Mouse (Mus musculus) G1E-ER4 (cell line): ENCODE data around the gene Mfap1a. TPM values are rescaled to one million over a fixed set of nuclear protein-coding genes. Genes with fewer than 3 reads are reported as not detected.

Experiments
- GATA1 ChIP-seq: IDR thresholded peaks from one replicate; pipeline ENCODE4 v1.8.0; 2012; ENCODE audit warnings: low read length, inconsistent platforms
- polyA plus RNA-seq: library from polyadenylated mRNA; stranded (reverse); fragments of >175 nt; gene quantifications from 2 replicates; pipeline ENCODE4 v1.2.3, GENCODE M21; 2012

Gene Mfap1a
- polyA plus RNA-seq, 1 experiment: 3.9 TPM

GRCm38 (mm10) chr2:121444178-121444577 is 62.3 kb downstream of the Mfap1a start, which contains the start of gene Ell3:
Gene Ell3, minus strand, starts transcription at chr2:121444278.
- TF ChIP-seq GATA1: no peak

- TF ChIP-seq GATA1: no peak
Measured at GRCm38 (mm10) chr2:121443068-121443349, 63.5 kb downstream of the Mfap1a start.

GRCm38 (mm10) chr2:121442259-121443067 is 64.0 kb downstream of the Mfap1a start:
- TF ChIP-seq GATA1: no peak

Other genes starting within 250 kb of the Mfap1a start
- 19.4 and 21.1 TPM in 2 replicates for gene Trp53bp1, start 235.3 kb downstream of the Mfap1a start, polyA plus RNA-seq
- 16.2 and 20.0 TPM in 2 replicates for gene Map1a, start 217.1 kb downstream of the Mfap1a start, polyA plus RNA-seq
- gene Ppip5k1, start 151.3 kb downstream of the Mfap1a start, polyA plus RNA-seq: 3.4 and 3.7 TPM in 2 replicates
- not detected in 2 replicates for gene Ckmt1, start 149.0 kb downstream of the Mfap1a start, polyA plus RNA-seq
- not detected in 2 replicates for gene Strc, start 119.5 kb downstream of the Mfap1a start, polyA plus RNA-seq
- 564 and 628 TPM in 2 replicates for gene Pdia3, start 92.9 kb downstream of the Mfap1a start, polyA plus RNA-seq
- gene Catsper2, start 92.9 kb downstream of the Mfap1a start, polyA plus RNA-seq: 0.13 and 0.21 TPM in 2 replicates
- not detected in 2 replicates for gene Ell3, start 62.4 kb downstream of the Mfap1a start, polyA plus RNA-seq
- gene Serf2, start 57.5 kb downstream of the Mfap1a start, polyA plus RNA-seq: 285 and 304 TPM in 2 replicates
- gene Hypk, start 53.4 kb downstream of the Mfap1a start, polyA plus RNA-seq: 176 and 206 TPM in 2 replicates
- gene Serinc4, start 49.9 kb downstream of the Mfap1a start, polyA plus RNA-seq: not detected in 2 replicates
- 1.7 and 2.7 TPM in 2 replicates for gene Mfap1b, start 32.6 kb downstream of the Mfap1a start, polyA plus RNA-seq
- gene Wdr76, start 58 bp upstream of the Mfap1a start, polyA plus RNA-seq: 0.82 and 1.2 TPM in 2 replicates